Mouse (Mus musculus) left cerebral cortex, postnatal 36 days (tissue): Measurements from ENCODE around the gene Apol7e. TPM values are rescaled to one million over a fixed set of nuclear protein-coding genes. Genes with fewer than 3 reads are reported as not detected.
A peak's percentile ranks its signal among the peaks of the same experiment; 100 is the strongest.
"Not testable (repeated sequence)": the region's sequence is repeated elsewhere in the genome, so short reads cannot be mapped to it uniquely, and the experiment has no call there.

ENCODE experiments used
- DNase-seq, 2 experiments: peaks; one replicate each; pipeline ENCODE4 v3.0.0; 2021 to 2022; ENCODE audit warnings: low spot score in 2 of 2, mixed read lengths in 1 of 2
- intact Hi-C: fragments of 180-260 bp; cut with DNase I; formaldehyde crosslinking; loops from one replicate; pipeline ENCODE4 v1.15.1; 2025
- total RNA-seq, 2 experiments: library from RNA; stranded (reverse); gene quantifications; 2 replicates each; pipeline ENCODE4 v1.2.3; 2021

Apol7e gene
- total RNA-seq: not detected

GRCm38 (mm10) chr15:77698656-77699055 is at the start of gene Apol7e:
Gene Apol7e, plus strand, starts transcription at chr15:77698857.
- DNase-seq, intact Hi-C loops: not testable (repeated sequence)

GRCm38 (mm10) chr15:77651143-77651542 is 47.5 kb upstream of the Apol7e start:
- intact Hi-C loops, DNase-seq: not testable (repeated sequence)

GRCm38 (mm10) chr15:77659773-77660172 is 38.9 kb upstream of the Apol7e start:
- DNase-seq, intact Hi-C loops: not testable (repeated sequence)

- DNase-seq, intact Hi-C loops: not testable (repeated sequence)
Measured at GRCm38 (mm10) chr15:77661841-77662240, 36.8 kb upstream of the Apol7e start.

- DNase-seq, intact Hi-C loops: not testable (repeated sequence)
Measured at GRCm38 (mm10) chr15:77674081-77674480, 24.6 kb upstream of the Apol7e start.

- peak in 1 of 2 experiments; percentile 14 for DNase-seq
- intact Hi-C loops: not testable (repeated sequence)
Measured at GRCm38 (mm10) chr15:77683944-77684343, 14.7 kb upstream of the Apol7e start.

GRCm38 (mm10) chr15:77691532-77692311 is 6.9 kb upstream of the Apol7e start:
- intact Hi-C loops, DNase-seq: not testable (repeated sequence)

- DNase-seq, intact Hi-C loops: not testable (repeated sequence)
Measured at GRCm38 (mm10) chr15:77694687-77695295, 3.9 kb upstream of the Apol7e start.

GRCm38 (mm10) chr15:77705306-77705705 is 6.6 kb downstream of the Apol7e start:
- DNase-seq, intact Hi-C loops: not testable (repeated sequence)

GRCm38 (mm10) chr15:77708936-77709335 is 10.3 kb downstream of the Apol7e start:
- DNase-seq, intact Hi-C loops: not testable (repeated sequence)

- DNase-seq: not testable (repeated sequence)
Measured at GRCm38 (mm10) chr15:77718240-77718639, 19.6 kb downstream of the Apol7e start.

GRCm38 (mm10) chr15:77721509-77721908 is 22.9 kb downstream of the Apol7e start:
- DNase-seq, intact Hi-C loops: not testable (repeated sequence)

More at GRCm38 (mm10) chr15:77718240-77718639, 19.6 kb downstream of the Apol7e start:
- intact Hi-C loops: loop anchor here (10.0 kb wide), 1 partner anchor 293 kb away; no protein-coding TSS in a partner anchor

GRCm38 (mm10) chr15:77724208-77724911 is 25.7 kb downstream of the Apol7e start:
- intact Hi-C loops, DNase-seq: not testable (repeated sequence)

GRCm38 (mm10) chr15:77725393-77726020 is 26.9 kb downstream of the Apol7e start:
- intact Hi-C loops: not testable (repeated sequence)

GRCm38 (mm10) chr15:77727139-77727538 is 28.5 kb downstream of the Apol7e start:
- DNase-seq, intact Hi-C loops: not testable (repeated sequence)

More at GRCm38 (mm10) chr15:77725393-77726020, 26.9 kb downstream of the Apol7e start:
- DNase-seq: not testable (repeated sequence)

GRCm38 (mm10) chr15:77727745-77728144 is 29.1 kb downstream of the Apol7e start:
- DNase-seq, intact Hi-C loops: not testable (repeated sequence)

- intact Hi-C loops: not testable (repeated sequence)
Measured at GRCm38 (mm10) chr15:77728739-77729138, 30.1 kb downstream of the Apol7e start, which contains the start of gene Apol9b. Gene Apol9b, plus strand, starts transcription at chr15:77729039.

GRCm38 (mm10) chr15:77731605-77732004 is 32.9 kb downstream of the Apol7e start:
- no peak for DNase-seq
- intact Hi-C loops: loop anchor here (5.0 kb wide), 1 partner anchor 324 kb away; no protein-coding TSS in a partner anchor

More at GRCm38 (mm10) chr15:77728739-77729138, 30.1 kb downstream of the Apol7e start, which contains the start of gene Apol9b:
- not testable (repeated sequence) for DNase-seq

- not testable (repeated sequence) for DNase-seq
- intact Hi-C loops: loop anchor here (5.0 kb wide), 1 partner anchor 326 kb away; no protein-coding TSS in a partner anchor
Measured at GRCm38 (mm10) chr15:77732851-77733250, 34.2 kb downstream of the Apol7e start.
